9 mouse cellular contexts compared by ENCODE assay signal in the genomic region with DNA sequence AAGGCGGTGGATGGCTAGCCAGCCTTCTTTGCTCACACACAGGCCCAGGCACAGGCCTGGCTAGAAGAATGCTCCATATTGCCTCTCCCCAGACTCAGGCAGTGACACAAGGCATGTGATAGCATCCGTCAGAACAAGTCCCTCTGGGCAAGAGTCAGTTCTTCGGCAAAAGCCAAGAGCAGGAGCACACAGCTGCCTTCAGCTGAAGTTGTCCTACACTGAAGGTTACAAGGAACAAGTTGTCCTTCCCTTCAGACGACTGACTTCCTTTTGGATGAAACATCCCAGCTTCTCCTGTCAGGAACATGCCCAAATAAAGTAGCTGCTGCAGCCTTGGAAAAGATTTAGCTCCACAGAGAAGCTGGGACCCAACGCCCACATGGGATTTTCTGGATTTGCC.
A peak's percentile ranks its signal among the peaks of the same experiment; 100 is the strongest.
DNase-seq lines count a peak whose midpoint lies in the region; ATAC-seq and TF ChIP-seq lines count a peak whose summit lies in the region.
"Had no signal": no experiment of that assay in that cellular context is flagged by ENCODE, and none has a peak within 500 bp of the region (broad histone marks: within the 10 kb centered on the region; RNA-seq: fewer than 3 reads in every experiment).

No protein-coding gene starts in this region.

- peak; percentile 35 for DNase-seq in adrenal gland, postnatal 14 days
- DNase-seq in adrenal gland, postnatal 25 days = no peak
- peak; percentile 51 for DNase-seq in fat pad, adult 2 months (ENCODE audit: extremely low read depth, low read depth, low spot score)
- peak; percentile 51 for DNase-seq in lung, postnatal 14 days
- DNase-seq in c-Kit-positive CD71-positive TER-119-positive erythroid progenitor cells, embryonic 14.5 days (ENCODE audit: low spot score) = no peak
- DNase-seq in layer of hippocampus, adult 8-10 months (ENCODE audit: low spot score in 2 of 2) = no peak
- no peak for DNase-seq in cerebellum, adult 2 months

- TF ChIP-seq CTCF in intestine, postnatal 0 days (IDR thresholded peaks at IDR 0.05; ENCODE audit: low read depth) = no peak
- TF ChIP-seq CTCF in cerebellum, adult 2 months (IDR thresholded peaks at IDR 0.05; ENCODE audit: borderline replicate concordance, insufficient read depth, low read depth, low read length) = no peak

- no peak overlapping the region for H3K4me2 ChIP-seq in intestine, postnatal 0 days (replicated peaks; ENCODE audit: low read depth)

- peak overlapping the region; percentile 46 for H3K27ac ChIP-seq in intestine, postnatal 0 days (ENCODE audit: low read depth, low read length)
- H3K27ac ChIP-seq in cerebellum, adult 2 months (ENCODE audit: insufficient read depth, low read length) = no peak overlapping the region

- H3K9me3 ChIP-seq in intestine, postnatal 0 days (ENCODE audit: control insufficient read depth) = no peaks in the 10 kb centered on the region
- H3K9me3 ChIP-seq: megakaryocyte, embryonic 14.5 days had no signal

- ATAC-seq in intestine, postnatal 0 days = no peak

- H3K4me1 ChIP-seq in intestine, postnatal 0 days (replicated peaks; ENCODE audit: control insufficient read depth, insufficient read depth, low read length) = 0 out of 2 replicates have a peak, but pooled peaks cover 10% of the 10 kb centered on the region
- H3K4me1 ChIP-seq in cerebellum, adult 2 months (ENCODE audit: control insufficient read depth, insufficient read depth, low read length) = 0 out of 2 replicates have a peak, but pooled peaks cover 2% of the 10 kb centered on the region

- no peaks in the 10 kb centered on the region for H3K36me3 ChIP-seq in intestine, postnatal 0 days (ENCODE audit: control insufficient read depth, insufficient read depth)

- no peak overlapping the region for H3K4me3 ChIP-seq in intestine, postnatal 0 days (ENCODE audit: low read depth, low read length)
- no peak overlapping the region for H3K4me3 ChIP-seq in cerebellum, adult 2 months (replicated peaks; ENCODE audit: insufficient read depth, low read depth, low read length)

- H3K9ac ChIP-seq in intestine, postnatal 0 days (ENCODE audit: low read depth, low read length) = no peak overlapping the region

- WGBS in intestine, postnatal 0 days = 69% methylated on average over 5 of the region's 5 CpGs
- WGBS in cerebellum, adult 2 months = 67% methylated on average over 5 of the region's 5 CpGs

- no peak for TF ChIP-seq POLR2A in cerebellum, adult 2 months (IDR thresholded peaks at IDR 0.05; ENCODE audit: borderline replicate concordance, insufficient read depth, low read length)

- H3K27me3 ChIP-seq in intestine, postnatal 0 days (replicated peaks; ENCODE audit: control insufficient read depth, insufficient read depth, low read length) = no peaks in the 10 kb centered on the region
- no peaks in the 10 kb centered on the region; the same call in 1 of the 2 replicates for H3K27me3 ChIP-seq in cerebellum, adult 2 months (ENCODE audit: control insufficient read depth, insufficient read depth, low read length)

Comparison
In these comparisons a context has a peak if more than half of its experiments do, and no peak if none do; other contexts are left out.
1. DNase-seq: peak in adrenal gland, postnatal 14 days (single experiment), fat pad, adult 2 months (single experiment) and lung, postnatal 14 days (single experiment); none in adrenal gland, postnatal 25 days (single experiment), c-Kit-positive CD71-positive TER-119-positive erythroid progenitor cells, embryonic 14.5 days (single experiment), layer of hippocampus, adult 8-10 months (0 of 2) and cerebellum, adult 2 months (0 of 2).